Mouse (Mus musculus) heart, adult 2 months (tissue): ENCODE results near the gene Med7. TPM values are rescaled to one million over a fixed set of nuclear protein-coding genes. Genes with fewer than 3 reads are reported as not detected.

ENCODE experiments used
- DNase-seq, 2 experiments: peaks; one replicate each; pipeline ENCODE4 v3.0.0; 2021
- H3K27ac ChIP-seq: fragments of 200-600 bp; 2 replicates; pipeline ENCODE4 v1.8.1; 2022
- H3K27me3 ChIP-seq: fragments of 200-500 bp; 2 replicates; pipeline ENCODE4 v1.6.1; 2012; ENCODE audit warnings: mild to moderate bottlenecking, low read length, inconsistent platforms, mixed read lengths; ENCODE audit not compliant: control insufficient read depth, insufficient read depth
- H3K36me3 ChIP-seq: fragments of 200-500 bp; 2 replicates; pipeline ENCODE4 v1.6.1; 2012; ENCODE audit warnings: low read length, inconsistent platforms; ENCODE audit not compliant: control insufficient read depth, insufficient read depth
- H3K4me1 ChIP-seq: fragments of 200-500 bp; 2 replicates; pipeline ENCODE4 v1.6.1; 2011; ENCODE audit warnings: low read length; ENCODE audit not compliant: control insufficient read depth, insufficient read depth
- H3K4me3 ChIP-seq: fragments of 200-600 bp; 2 replicates; pipeline ENCODE4 v1.8.1; 2022
- H3K79me2 ChIP-seq: fragments of 200-500 bp; replicated peaks from 2 replicates; pipeline ENCODE4 v1.6.1; 2012; ENCODE audit warnings: mild to moderate bottlenecking, inconsistent platforms, low read length, moderate library complexity, mixed read lengths; ENCODE audit not compliant: control insufficient read depth, insufficient read depth
- H3K9ac ChIP-seq: fragments of 200-500 bp; 2 replicates; pipeline ENCODE4 v1.6.1; 2012; ENCODE audit warnings: low read depth, mild to moderate bottlenecking, control low read depth, inconsistent platforms, low read length, mixed read lengths
- CTCF ChIP-seq: fragments of 200-600 bp; IDR thresholded peaks from 2 replicates; pipeline ENCODE4 v1.8.1; 2022; ENCODE audit warnings: antibody characterized with exemption, mild to moderate bottlenecking, moderate library complexity
- EP300 ChIP-seq: fragments of 200-500 bp; IDR thresholded peaks from 2 replicates; pipeline ENCODE4 v1.6.1; 2011; ENCODE audit warnings: low read depth, low read length, control low read depth; ENCODE audit not compliant: insufficient read depth
- POLR2A ChIP-seq: fragments of 200-500 bp; IDR thresholded peaks from 2 replicates; pipeline ENCODE4 v1.6.1; 2011; ENCODE audit warnings: mild to moderate bottlenecking, low read depth, low read length, control low read depth; ENCODE audit not compliant: insufficient read depth
- WGBS: fragments of 180-500 bp; shearing (Covaris S2); methylation state at CpG from one replicate; pipeline ENCODE4 v1.1.7; 2018; 5-methylcytosine and 5-hydroxymethylcytosine counted together
- intact Hi-C: fragments of 180-260 bp; cut with DNase I; formaldehyde crosslinking; loops from one replicate; pipeline ENCODE4 v1.15.1; 2025
- polyA plus RNA-seq: library from polyadenylated mRNA; depleted of rRNA; stranded (reverse); fragments of >200 nt; gene quantifications from 2 replicates; pipeline ENCODE4 v1.2.3, GENCODE M21; 2012
- total RNA-seq, 2 experiments: library from RNA; stranded (reverse); gene quantifications; 2 replicates each; pipeline ENCODE4 v1.2.3; 2021

Gene Med7
- total and polyA plus RNA-seq, 3 experiments: 8.1 to 17.1 (median 16.8) TPM

DNA sequence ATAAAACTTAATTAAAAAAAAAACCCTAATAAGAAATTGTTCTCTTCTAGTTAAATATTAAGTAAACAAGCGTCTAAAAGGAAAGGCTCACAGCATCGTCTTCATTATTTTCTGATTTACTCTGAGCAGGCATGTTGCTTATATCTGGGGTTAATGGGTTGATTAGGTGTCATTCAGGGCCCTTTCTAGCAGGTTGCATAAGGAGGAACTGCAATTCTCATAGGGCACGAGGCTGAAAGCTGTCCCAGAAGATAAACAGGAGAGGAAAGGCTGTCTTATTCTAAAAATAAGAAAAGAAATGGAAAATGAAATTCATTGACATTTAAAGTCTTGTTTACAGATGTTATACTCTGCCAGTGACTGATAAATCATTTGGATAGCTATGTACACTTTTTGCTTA, 23.2 kb downstream of the Med7 start:
- Histone ChIP-seq H3K4me1 (no peaks in the 10 kb centered on the region), H3K79me2 (no peaks in the 10 kb centered on the region), H3K27me3 (no peaks in the 10 kb centered on the region), H3K9ac (no peak overlapping the region), H3K27ac (no peak overlapping the region), H3K4me3 (no peak overlapping the region), H3K36me3 (no peaks in the 10 kb centered on the region)
- DNase-seq: no peak
- TF ChIP-seq EP300 (no peak), CTCF (no peak), POLR2A (no peak)
- intact Hi-C loops: no loop called here
- WGBS: 68% methylated on average over 3 of the region's 3 CpGs

GRCm38 (mm10) chr11:46461362-46461761, 24.6 kb downstream of the Med7 start:
- Histone ChIP-seq H3K9ac (no peak overlapping the region), H3K79me2 (no peaks in the 10 kb centered on the region), H3K4me3 (no peak overlapping the region), H3K27ac (no peak overlapping the region), H3K4me1 (no peaks in the 10 kb centered on the region), H3K27me3 (no peaks in the 10 kb centered on the region), H3K36me3 (no peaks in the 10 kb centered on the region)
- 65% methylated on average over 5 of the region's 5 CpGs for WGBS
- intact Hi-C loops: no loop called here
- DNase-seq: no peak
- no peak for TF ChIP-seq POLR2A
- TF ChIP-seq EP300: no peak
- no peak for TF ChIP-seq CTCF

GRCm38 (mm10) chr11:46461931-46462330, 25.2 kb downstream of the Med7 start:
- H3K36me3 ChIP-seq: no peaks in the 10 kb centered on the region
- H3K9ac ChIP-seq: no peak overlapping the region
- DNase-seq: no peak
- H3K4me1 ChIP-seq: no peaks in the 10 kb centered on the region
- no peaks in the 10 kb centered on the region for H3K79me2 ChIP-seq
- H3K4me3 ChIP-seq: no peak overlapping the region
- intact Hi-C loops: no loop called here
- H3K27me3 ChIP-seq: no peaks in the 10 kb centered on the region
- no peak overlapping the region for H3K27ac ChIP-seq
- TF ChIP-seq EP300 (no peak), POLR2A (no peak), CTCF (no peak)
- 41% methylated on average over 5 of the region's 5 CpGs for WGBS

- Histone ChIP-seq H3K36me3 (no peaks in the 10 kb centered on the region), H3K4me3 (no peak overlapping the region), H3K27me3 (no peaks in the 10 kb centered on the region), H3K4me1 (no peaks in the 10 kb centered on the region), H3K79me2 (no peaks in the 10 kb centered on the region), H3K9ac (no peak overlapping the region), H3K27ac (no peak overlapping the region)
- intact Hi-C loops: no loop called here
- TF ChIP-seq EP300: no peak
- TF ChIP-seq POLR2A: no peak
- no peak for TF ChIP-seq CTCF
- no peak for DNase-seq
- 68% methylated on average over 2 of the region's 2 CpGs for WGBS
These were observed 30.2 kb downstream of the Med7 start for GRCm38 (mm10) chr11:46466878-46467277.

GRCm38 (mm10) chr11:46474220-46474619, 37.5 kb downstream of the Med7 start:
- intact Hi-C loops: no loop called here
- no peak for DNase-seq
- WGBS: 86% methylated on average over 4 of the region's 4 CpGs
- Histone ChIP-seq H3K36me3 (no peaks in the 10 kb centered on the region), H3K27me3 (no peaks in the 10 kb centered on the region), H3K27ac (no peak overlapping the region), H3K9ac (no peak overlapping the region), H3K79me2 (no peaks in the 10 kb centered on the region), H3K4me1 (no peaks in the 10 kb centered on the region), H3K4me3 (no peak overlapping the region)
- TF ChIP-seq POLR2A (no peak), CTCF (no peak), EP300 (no peak)

DNA sequence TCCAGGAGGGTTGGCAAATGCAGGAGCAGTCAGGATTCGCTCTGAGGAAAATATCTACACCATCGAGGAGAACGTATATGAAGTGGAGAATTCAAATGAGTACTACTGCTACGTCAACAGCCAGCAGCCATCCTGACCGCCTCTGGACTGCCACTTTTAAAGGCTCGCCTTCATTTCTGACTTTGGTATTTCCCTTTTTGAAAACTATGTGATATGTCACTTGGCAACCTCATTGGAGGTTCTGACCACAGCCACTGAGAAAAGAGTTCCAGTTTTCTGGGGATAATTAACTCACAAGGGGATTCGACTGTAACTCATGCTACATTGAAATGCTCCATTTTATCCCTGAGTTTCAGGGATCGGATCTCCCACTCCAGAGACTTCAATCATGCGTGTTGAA, 42.6 kb downstream of the Med7 start:
- Histone ChIP-seq H3K27me3 (no peaks in the 10 kb centered on the region), H3K79me2 (no peaks in the 10 kb centered on the region), H3K27ac (no peak overlapping the region), H3K4me3 (no peak overlapping the region), H3K36me3 (no peaks in the 10 kb centered on the region), H3K4me1 (no peaks in the 10 kb centered on the region), H3K9ac (no peak overlapping the region)
- 70% methylated on average over 9 of the region's 9 CpGs for WGBS
- intact Hi-C loops: no loop called here
- DNase-seq: no peak
- TF ChIP-seq EP300 (no peak), POLR2A (no peak), CTCF (no peak)
